Mouse (Mus musculus): ENCODE data around the gene Hist4h4. TPM values are rescaled to one million over a fixed set of nuclear protein-coding genes. Genes with fewer than 3 reads are reported as not detected.

The Hist4h4 gene
- polyA plus RNA-seq, 1 experiment from 2014 or later = 0.61 TPM

- H3K36me3 ChIP-seq (ENCODE audit: control insufficient read depth, insufficient read depth, low read length) = peaks cover 8% of the 10 kb centered on the region; the same call in 1 of the 2 replicates
- H3K9ac ChIP-seq (ENCODE audit: low read length) = peak overlapping the region; percentile 93
- H3K4me2 ChIP-seq (ENCODE audit: low read depth) = peak overlapping the region; percentile 54
- 23% methylated on average over 7 of the region's 7 CpGs for WGBS
- H3K4me3 ChIP-seq (ENCODE audit: low read depth, low read length) = peak overlapping the region; percentile 82
- H3K9me3 ChIP-seq (ENCODE audit: control insufficient read depth, low read length) = no peaks in the 10 kb centered on the region
- ATAC-seq (ENCODE audit: insufficient read depth, low FRiP score, low TSS enrichment) = no peak
- H3K4me1 ChIP-seq (ENCODE audit: control insufficient read depth, insufficient read depth, low read length) = peaks cover 3% of the 10 kb centered on the region
- H3K27ac ChIP-seq (ENCODE audit: low read depth, low read length) = no peak overlapping the region
- H3K27me3 ChIP-seq (ENCODE audit: control insufficient read depth, insufficient read depth, low read length) = no peaks in the 10 kb centered on the region
- DNase-seq (ENCODE audit: low spot score) = no peak
These were observed 22.9 kb upstream of the Hist4h4 start for GRCm38 (mm10) chr6:136827116-136827515.

DNA sequence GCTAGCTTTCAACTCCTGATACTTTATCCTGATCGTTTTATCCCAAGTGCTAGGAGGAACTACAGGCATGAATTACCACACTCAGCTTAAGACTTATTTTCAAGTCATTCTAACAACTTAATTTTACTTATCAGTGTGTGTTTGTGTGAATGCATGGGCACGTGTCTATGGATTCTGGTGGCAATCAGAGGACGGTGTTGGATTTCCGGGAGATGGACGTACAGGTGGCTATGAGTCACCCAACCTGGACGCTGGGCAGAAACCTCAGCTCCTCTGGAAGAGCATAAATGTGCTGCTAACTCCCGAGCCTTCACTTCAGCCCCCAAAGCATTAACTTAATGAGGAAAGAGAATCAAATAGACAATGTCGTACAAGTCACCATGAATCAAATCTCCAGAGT, 20.8 kb upstream of the Hist4h4 start:
- peaks cover 21% of the 10 kb centered on the region for H3K36me3 ChIP-seq (ENCODE audit: control insufficient read depth, insufficient read depth, low read length)
- H3K4me2 ChIP-seq (ENCODE audit: low read depth) = no peak overlapping the region
- ATAC-seq (ENCODE audit: insufficient read depth, low FRiP score, low TSS enrichment) = no peak
- no peak overlapping the region for H3K4me3 ChIP-seq (ENCODE audit: low read depth, low read length)
- 95% methylated on average over 8 of the region's 8 CpGs for WGBS
- peaks cover 3% of the 10 kb centered on the region for H3K4me1 ChIP-seq (ENCODE audit: control insufficient read depth, insufficient read depth, low read length)
- no peak for DNase-seq (ENCODE audit: low spot score)
- H3K9me3 ChIP-seq (ENCODE audit: control insufficient read depth, low read length) = no peaks in the 10 kb centered on the region
- no peak overlapping the region for H3K9ac ChIP-seq (ENCODE audit: low read length)
- no peak overlapping the region for H3K27ac ChIP-seq (ENCODE audit: low read depth, low read length)
- no peaks in the 10 kb centered on the region for H3K27me3 ChIP-seq (ENCODE audit: control insufficient read depth, insufficient read depth, low read length)

- Histone ChIP-seq H3K4me2 (ENCODE audit: low read depth) (no peak overlapping the region), H3K36me3 (ENCODE audit: control insufficient read depth, insufficient read depth, low read length) (peaks cover 30% of the 10 kb centered on the region)
These were observed 16.9 kb upstream of the Hist4h4 start for GRCm38 (mm10) chr6:136821086-136821485.

GRCm38 (mm10) chr6:136820381-136820780, 16.2 kb upstream of the Hist4h4 start:
- WGBS = 97% methylated on average over 21 of the region's 21 CpGs

More at GRCm38 (mm10) chr6:136821086-136821485, 16.9 kb upstream of the Hist4h4 start:
- no peak overlapping the region for H3K4me3 ChIP-seq (ENCODE audit: low read depth, low read length)
- no peak overlapping the region for H3K9ac ChIP-seq (ENCODE audit: low read length)
- WGBS = 95% methylated on average over 18 of the region's 18 CpGs
- DNase-seq (ENCODE audit: low spot score) = no peak
- no peak for ATAC-seq (ENCODE audit: insufficient read depth, low FRiP score, low TSS enrichment)
- no peak overlapping the region for H3K27ac ChIP-seq (ENCODE audit: low read depth, low read length)
- H3K27me3 ChIP-seq (ENCODE audit: control insufficient read depth, insufficient read depth, low read length) = no peaks in the 10 kb centered on the region
- H3K4me1 ChIP-seq (ENCODE audit: control insufficient read depth, insufficient read depth, low read length) = no peaks in the 10 kb centered on the region
- H3K9me3 ChIP-seq (ENCODE audit: control insufficient read depth, low read length) = no peaks in the 10 kb centered on the region

GRCm38 (mm10) chr6:136817549-136817948, 13.3 kb upstream of the Hist4h4 start:
- no peak overlapping the region for H3K4me2 ChIP-seq (ENCODE audit: low read depth)
- no peaks in the 10 kb centered on the region for H3K27me3 ChIP-seq (ENCODE audit: control insufficient read depth, insufficient read depth, low read length)
- no peak overlapping the region for H3K27ac ChIP-seq (ENCODE audit: low read depth, low read length)
- ATAC-seq (ENCODE audit: insufficient read depth, low FRiP score, low TSS enrichment) (no peak), DNase-seq (ENCODE audit: low spot score) (no peak)
- WGBS = 97% methylated on average over 3 of the region's 3 CpGs
- H3K36me3 ChIP-seq (ENCODE audit: control insufficient read depth, insufficient read depth, low read length) = peaks cover 39% of the 10 kb centered on the region
- H3K4me3 ChIP-seq (ENCODE audit: low read depth, low read length) = no peak overlapping the region
- no peak overlapping the region for H3K9ac ChIP-seq (ENCODE audit: low read length)
- no peaks in the 10 kb centered on the region for H3K9me3 ChIP-seq (ENCODE audit: control insufficient read depth, low read length)
- no peaks in the 10 kb centered on the region for H3K4me1 ChIP-seq (ENCODE audit: control insufficient read depth, insufficient read depth, low read length)

More at GRCm38 (mm10) chr6:136820381-136820780, 16.2 kb upstream of the Hist4h4 start:
- no peak overlapping the region for H3K9ac ChIP-seq (ENCODE audit: low read length)
- peaks cover 33% of the 10 kb centered on the region for H3K36me3 ChIP-seq (ENCODE audit: control insufficient read depth, insufficient read depth, low read length)
- H3K4me3 ChIP-seq (ENCODE audit: low read depth, low read length) = no peak overlapping the region
- H3K4me1 ChIP-seq (ENCODE audit: control insufficient read depth, insufficient read depth, low read length) = no peaks in the 10 kb centered on the region
- no peaks in the 10 kb centered on the region for H3K27me3 ChIP-seq (ENCODE audit: control insufficient read depth, insufficient read depth, low read length)
- no peaks in the 10 kb centered on the region for H3K9me3 ChIP-seq (ENCODE audit: control insufficient read depth, low read length)
- no peak for DNase-seq (ENCODE audit: low spot score)
- ATAC-seq (ENCODE audit: insufficient read depth, low FRiP score, low TSS enrichment) = no peak
- no peak overlapping the region for H3K4me2 ChIP-seq (ENCODE audit: low read depth)
- H3K27ac ChIP-seq (ENCODE audit: low read depth, low read length) = no peak overlapping the region

DNA sequence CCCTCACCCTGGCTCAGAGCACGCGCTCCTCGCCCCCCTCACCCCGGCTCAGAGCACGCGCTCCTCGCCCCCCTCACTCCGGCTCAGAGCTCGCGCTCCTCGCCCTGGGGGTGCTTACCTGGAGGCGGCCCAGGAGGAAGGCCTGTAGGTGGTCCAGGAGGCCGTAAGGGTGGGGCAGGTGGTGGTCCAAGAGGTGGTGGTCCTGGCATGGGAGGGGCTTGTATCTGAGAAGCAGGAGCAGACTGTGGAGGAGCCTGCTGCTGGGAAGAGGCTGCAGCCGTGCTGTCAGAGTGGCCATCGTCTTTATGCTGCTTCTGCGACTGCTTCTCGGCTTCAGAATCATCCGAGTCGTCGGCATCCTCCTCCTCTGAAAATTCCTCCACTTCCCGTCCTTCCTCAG, 12.6 kb upstream of the Hist4h4 start:
- Histone ChIP-seq H3K36me3 (ENCODE audit: control insufficient read depth, insufficient read depth, low read length) (peaks cover 39% of the 10 kb centered on the region), H3K4me3 (ENCODE audit: low read depth, low read length) (no peak overlapping the region), H3K9ac (ENCODE audit: low read length) (no peak overlapping the region), H3K27ac (ENCODE audit: low read depth, low read length) (no peak overlapping the region), H3K4me2 (ENCODE audit: low read depth) (no peak overlapping the region), H3K27me3 (ENCODE audit: control insufficient read depth, insufficient read depth, low read length) (no peaks in the 10 kb centered on the region), H3K9me3 (ENCODE audit: control insufficient read depth, low read length) (no peaks in the 10 kb centered on the region), H3K4me1 (ENCODE audit: control insufficient read depth, insufficient read depth, low read length) (no peaks in the 10 kb centered on the region)
- DNase-seq (ENCODE audit: low spot score) (no peak), ATAC-seq (ENCODE audit: insufficient read depth, low FRiP score, low TSS enrichment) (no peak)
- 97% methylated on average over 21 of the region's 21 CpGs for WGBS

GRCm38 (mm10) chr6:136815381-136815780, 11.2 kb upstream of the Hist4h4 start:
- 96% methylated on average over 7 of the region's 7 CpGs for WGBS
- H3K9ac ChIP-seq (ENCODE audit: low read length) = no peak overlapping the region
- H3K9me3 ChIP-seq (ENCODE audit: control insufficient read depth, low read length) = no peaks in the 10 kb centered on the region
- H3K36me3 ChIP-seq (ENCODE audit: control insufficient read depth, insufficient read depth, low read length) = peaks cover 30% of the 10 kb centered on the region
- H3K27ac ChIP-seq (ENCODE audit: low read depth, low read length) = no peak overlapping the region
- H3K4me1 ChIP-seq (ENCODE audit: control insufficient read depth, insufficient read depth, low read length) = no peaks in the 10 kb centered on the region
- no peak overlapping the region for H3K4me3 ChIP-seq (ENCODE audit: low read depth, low read length)
- no peaks in the 10 kb centered on the region for H3K27me3 ChIP-seq (ENCODE audit: control insufficient read depth, insufficient read depth, low read length)
- H3K4me2 ChIP-seq (ENCODE audit: low read depth) = no peak overlapping the region
- DNase-seq (ENCODE audit: low spot score) (no peak), ATAC-seq (ENCODE audit: insufficient read depth, low FRiP score, low TSS enrichment) (no peak)

- 46% methylated on average over 4 of the region's 4 CpGs for WGBS
- no peak for DNase-seq (ENCODE audit: low spot score)
- peaks cover 23% of the 10 kb centered on the region for H3K36me3 ChIP-seq (ENCODE audit: control insufficient read depth, insufficient read depth, low read length)
- H3K27ac ChIP-seq (ENCODE audit: low read depth, low read length) = no peak overlapping the region
- H3K9me3 ChIP-seq (ENCODE audit: control insufficient read depth, low read length) = no peaks in the 10 kb centered on the region
- H3K4me1 ChIP-seq (ENCODE audit: control insufficient read depth, insufficient read depth, low read length) = peaks cover 5% of the 10 kb centered on the region; the same call in 1 of the 2 replicates
- no peaks in the 10 kb centered on the region for H3K27me3 ChIP-seq (ENCODE audit: control insufficient read depth, insufficient read depth, low read length)
- no peak overlapping the region for H3K4me2 ChIP-seq (ENCODE audit: low read depth)
- H3K9ac ChIP-seq (ENCODE audit: low read length) = no peak overlapping the region
- ATAC-seq (ENCODE audit: insufficient read depth, low FRiP score, low TSS enrichment) = no peak
- no peak overlapping the region for H3K4me3 ChIP-seq (ENCODE audit: low read depth, low read length)
These were observed 8.9 kb upstream of the Hist4h4 start for GRCm38 (mm10) chr6:136813117-136813516.

DNA sequence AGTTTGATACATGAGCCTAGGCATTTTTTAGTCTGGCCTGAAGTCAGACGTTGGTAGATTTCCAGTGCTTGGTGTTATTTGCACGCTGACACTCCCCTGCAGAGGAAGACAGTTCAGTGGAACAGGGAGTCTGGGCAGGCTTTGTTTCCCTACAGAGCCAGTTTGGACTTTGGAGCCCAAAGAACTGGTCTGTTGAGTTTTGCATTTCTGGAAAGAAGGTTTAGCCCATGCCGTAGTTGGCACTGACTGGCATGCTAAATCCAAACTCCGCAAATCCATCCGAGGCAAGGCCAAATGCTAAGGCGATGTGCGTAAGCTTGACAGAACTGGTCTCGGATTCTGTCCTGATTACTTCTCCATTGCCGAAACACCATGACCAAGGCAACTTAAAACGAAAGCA, 7.0 kb upstream of the Hist4h4 start:
- Histone ChIP-seq H3K9ac (ENCODE audit: low read length) (no peak overlapping the region), H3K4me1 (ENCODE audit: control insufficient read depth, insufficient read depth, low read length) (peaks cover 5% of the 10 kb centered on the region; the same call in 1 of the 2 replicates), H3K4me3 (ENCODE audit: low read depth, low read length) (no peak overlapping the region), H3K27ac (ENCODE audit: low read depth, low read length) (no peak overlapping the region), H3K9me3 (ENCODE audit: control insufficient read depth, low read length) (no peaks in the 10 kb centered on the region), H3K27me3 (ENCODE audit: control insufficient read depth, insufficient read depth, low read length) (no peaks in the 10 kb centered on the region), H3K36me3 (ENCODE audit: control insufficient read depth, insufficient read depth, low read length) (peaks cover 17% of the 10 kb centered on the region), H3K4me2 (ENCODE audit: low read depth) (no peak overlapping the region)
- ATAC-seq (ENCODE audit: insufficient read depth, low FRiP score, low TSS enrichment) = no peak
- WGBS = 90% methylated on average over 10 of the region's 10 CpGs
- DNase-seq (ENCODE audit: low spot score) = no peak
